Comparison of ENCODE assay signal across 9 mouse cellular contexts in the genomic region with DNA sequence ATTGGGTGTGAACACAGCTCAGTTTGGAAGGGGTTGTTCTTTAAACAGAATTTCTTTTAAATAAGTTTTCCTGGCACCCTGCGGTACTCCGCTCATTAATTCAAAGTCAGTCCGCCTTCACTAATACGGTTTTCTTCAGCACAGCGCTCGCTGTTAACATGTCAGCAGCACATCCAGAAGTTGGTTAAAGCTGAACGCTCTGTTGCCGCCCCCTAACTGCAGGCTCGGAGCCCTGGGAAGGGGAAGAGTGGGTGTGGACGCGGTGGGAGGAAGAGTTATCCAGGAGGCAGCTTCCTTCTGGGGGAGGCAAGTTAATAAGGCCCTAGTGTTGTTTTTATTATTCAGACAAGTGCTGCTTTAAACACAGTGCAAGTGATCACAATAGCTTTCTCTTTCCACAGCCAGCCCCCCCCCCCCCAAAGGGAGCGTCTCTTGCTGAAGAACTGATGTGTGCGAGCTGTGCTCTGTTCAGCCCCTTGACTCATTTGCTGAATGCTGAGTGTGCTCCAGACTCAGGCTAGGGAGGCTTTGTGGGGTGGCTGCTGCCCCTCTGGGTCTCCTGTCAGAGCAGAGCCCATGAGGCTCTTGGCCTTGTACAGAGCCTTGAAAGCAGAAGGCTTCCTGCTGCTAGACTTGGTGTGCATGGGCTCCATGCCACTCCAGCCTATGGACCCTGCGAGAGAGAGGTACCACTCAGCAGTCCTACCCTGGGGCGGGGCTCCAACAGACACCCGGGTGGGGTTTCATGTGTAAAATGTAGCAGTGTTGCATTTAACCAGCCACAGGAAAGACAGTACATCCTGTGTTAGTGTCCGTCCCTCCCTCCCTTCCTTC. TPM values are rescaled to one million over a fixed set of nuclear protein-coding genes. Genes with fewer than 3 reads are reported as not detected.
DNase-seq lines count a peak whose midpoint lies in the region; ATAC-seq lines count a peak whose summit lies in the region.
"Had no signal": no experiment of that assay in that cellular context is flagged by ENCODE, and none has a peak within 500 bp of the region (broad histone marks: within the 10 kb centered on the region; RNA-seq: fewer than 3 reads in every experiment).

No protein-coding gene starts in this region.

- peak; percentile 42 for DNase-seq in embryo, embryonic 10 days (ENCODE audit: low spot score)
- DNase-seq in embryo, embryonic 11 days, result no peak
- DNase-seq in right cerebral cortex, adult 2 months (ENCODE audit: low spot score in 2 of 2), result peak; percentile 62 to 65
- no peak for DNase-seq in right cerebral cortex, postnatal 14 days
- no peak for DNase-seq in limb, embryonic 11.5 days (ENCODE audit: low spot score)
- peak; percentile 61 for DNase-seq in testis, postnatal 10 days (ENCODE audit: low spot score)
- no peak for DNase-seq in cerebellum, postnatal 4 days (ENCODE audit: low spot score in 2 of 2)

- H3K36me3 ChIP-seq in limb, embryonic 11.5 days (ENCODE audit: control insufficient read depth, insufficient read depth, low read length), result no peaks in the 10 kb centered on the region; the same call in 1 of the 2 replicates

- H3K9me3 ChIP-seq in limb, embryonic 11.5 days (ENCODE audit: control insufficient read depth, low read length), result no peaks in the 10 kb centered on the region

- H3K27me3 ChIP-seq in limb, embryonic 11.5 days (ENCODE audit: control insufficient read depth, insufficient read depth, low read length), result no peaks in the 10 kb centered on the region

- H3K9ac ChIP-seq in limb, embryonic 11.5 days (ENCODE audit: low read length), result peak overlapping the region; percentile 34; the same call in 1 of the 2 replicates

- H3K4me1 ChIP-seq in limb, embryonic 11.5 days (ENCODE audit: control insufficient read depth, insufficient read depth, low read length), result peaks cover 10% of the 10 kb centered on the region

- H3K4me2 ChIP-seq in limb, embryonic 11.5 days (ENCODE audit: low read depth, severe bottlenecking), result no peak overlapping the region

- no peak overlapping the region for H3K4me3 ChIP-seq in limb, embryonic 11.5 days (ENCODE audit: low read depth, low read length)
- H3K4me3 ChIP-seq: erythroblast, embryonic 14.5 days had no signal

- 57% methylated on average over 17 of the region's 17 CpGs for WGBS in limb, embryonic 11.5 days

- ATAC-seq in limb, embryonic 11.5 days (ENCODE audit: insufficient number of reproducible peaks, low FRiP score, low TSS enrichment, low read depth), result no peak
- no peak; the same call in 1 of the 2 replicates for ATAC-seq in granulocyte monocyte progenitor cell, adult 5-6 weeks (replicated peaks; ENCODE audit: poor library complexity, severe bottlenecking)

- H3K27ac ChIP-seq in limb, embryonic 11.5 days (replicated peaks; ENCODE audit: low read depth, low read length), result 0 out of 2 replicates have a peak overlapping the region, but pooled peaks have one; percentile 10

RNA-seq across cellular contexts. Expression of a gene that starts 20.7 kb away (rescaled TPM):
- polyA plus RNA-seq in limb, embryonic 11.5 days (2014; fragmentation: Nextera tagmentation; extraction: Ambion mirVana), result 28.1 and 29.7 TPM in 2 replicates
- 10.8 and 13.3 TPM in 2 replicates for total RNA-seq in granulocyte monocyte progenitor cell, adult 5-6 weeks (2014; fragmentation: Nextera tagmentation)
- total RNA-seq in granulocyte monocyte progenitor cell, adult 5-6 weeks (2017), result 9.8 and 12.8 TPM in 2 replicates

Comparison
In these comparisons a context has a peak if more than half of its experiments do, and no peak if none do; other contexts are left out.
1. DNase-seq: peak in embryo, embryonic 10 days (single experiment), right cerebral cortex, adult 2 months (2 of 2) and testis, postnatal 10 days (single experiment); none in embryo, embryonic 11 days (single experiment), right cerebral cortex, postnatal 14 days (single experiment), limb, embryonic 11.5 days (single experiment) and cerebellum, postnatal 4 days (0 of 2).